Mouse (Mus musculus) thymus, postnatal 0 days (tissue): ENCODE measurements around the gene Nrxn3. TPM values are rescaled to one million over a fixed set of nuclear protein-coding genes. Genes with fewer than 3 reads are reported as not detected.

ENCODE experiments used
- DNase-seq: peaks from one replicate; pipeline ENCODE4 v3.0.0-alpha.2; 2015; ENCODE audit warnings: low spot score
- polyA plus RNA-seq: library from polyadenylated mRNA; unstranded; fragments of >200 nt; fragmentation: Nextera tagmentation; extraction: Ambion mirVana; gene quantifications from 2 replicates; pipeline ENCODE4 v1.2.1, GENCODE M21; 2015

The Nrxn3 gene
- polyA plus RNA-seq, 1 experiment from 2014 or later, result 0.17 TPM

DNA sequence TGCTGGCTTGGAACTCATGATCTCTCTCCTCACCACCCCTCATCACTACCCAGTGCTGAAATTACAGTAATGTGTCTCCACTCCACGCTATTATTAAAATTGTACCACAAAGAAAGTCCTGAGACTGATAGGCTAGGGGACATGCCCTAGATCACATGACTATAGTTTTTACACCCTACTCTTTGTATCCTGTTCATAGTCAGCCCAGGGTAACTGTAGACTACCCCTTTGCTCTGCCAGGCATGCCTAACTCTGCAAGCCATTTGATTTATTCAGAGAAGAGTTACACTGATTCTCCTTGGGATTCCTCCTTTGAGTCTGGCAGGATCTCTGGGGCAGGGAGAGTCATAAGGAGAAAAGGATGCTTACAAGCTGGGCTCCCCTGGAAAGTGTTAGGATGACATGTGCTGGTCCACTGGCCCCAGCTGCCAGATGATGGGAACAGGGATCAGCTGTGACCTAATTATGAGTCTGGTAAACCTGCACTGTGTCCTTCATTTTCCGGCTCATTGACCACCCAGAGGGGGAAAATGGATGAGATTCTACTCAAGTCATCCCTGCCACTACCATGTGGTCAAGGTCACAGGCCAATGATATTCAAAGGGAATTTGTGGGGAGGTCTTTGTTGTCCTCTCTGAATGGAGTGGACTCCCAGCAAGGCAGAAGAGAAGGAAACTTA lies 318.9 kb downstream of the Nrxn3 start:
- DNase-seq, result no peak

DNA sequence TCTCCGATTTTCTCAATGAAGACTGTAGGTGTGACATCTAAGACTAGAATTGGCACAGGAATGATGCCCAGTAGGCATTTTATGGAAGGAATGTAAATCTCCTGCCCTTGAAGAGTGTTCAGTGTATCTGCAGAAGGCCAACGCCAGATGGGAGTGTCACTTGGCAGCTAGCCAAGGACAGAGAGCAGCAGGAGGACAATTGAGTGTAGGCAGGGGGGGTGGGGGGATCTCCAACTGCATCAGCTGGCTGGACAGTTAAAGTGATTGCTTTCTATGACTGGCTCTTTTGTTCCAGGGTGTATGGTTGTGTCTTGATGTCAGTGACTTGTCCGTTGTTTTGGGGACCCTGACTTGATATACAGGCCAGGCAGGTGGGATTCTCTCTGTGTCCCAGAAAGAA lies 326.6 kb downstream of the Nrxn3 start:
- no peak for DNase-seq

DNA sequence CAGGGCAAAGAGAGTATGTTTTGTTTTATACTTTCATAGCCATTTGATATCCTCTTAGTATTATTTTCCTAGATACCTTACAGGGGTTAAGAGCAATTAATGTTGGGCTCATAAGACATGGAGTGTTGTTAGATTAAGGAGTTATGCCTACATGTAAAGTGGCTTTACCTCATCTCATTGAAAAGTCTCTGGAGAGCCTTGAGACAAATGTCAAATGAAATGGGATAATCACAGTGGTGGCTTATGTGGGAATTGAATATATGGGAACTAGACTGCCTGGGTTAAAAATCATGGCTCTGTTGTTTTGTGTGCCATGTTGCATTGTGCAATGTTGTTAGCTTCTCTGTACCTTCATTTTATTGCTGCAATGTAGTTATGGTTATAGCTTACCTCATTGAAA lies 327.0 kb downstream of the Nrxn3 start:
- DNase-seq, result no peak

DNA sequence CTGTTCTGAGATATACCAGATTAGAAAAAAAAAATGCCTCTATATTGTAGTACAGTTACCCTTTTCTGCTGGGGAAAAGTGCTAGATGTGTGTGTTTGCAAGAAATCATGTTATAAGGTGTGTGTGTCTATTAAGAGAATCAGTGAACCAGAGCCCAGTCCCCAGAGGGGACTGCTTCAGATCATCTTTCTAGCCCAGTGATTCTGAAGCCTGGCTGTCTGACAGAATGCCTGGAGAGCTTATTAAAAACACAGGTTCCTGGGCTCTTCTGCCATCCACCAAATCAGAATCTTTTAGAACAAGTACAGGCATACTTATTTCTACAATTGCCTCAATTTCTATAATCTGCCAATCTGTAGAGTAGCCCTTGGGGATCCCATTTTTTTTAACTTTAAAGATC lies 349.8 kb downstream of the Nrxn3 start:
- no peak for DNase-seq

DNA sequence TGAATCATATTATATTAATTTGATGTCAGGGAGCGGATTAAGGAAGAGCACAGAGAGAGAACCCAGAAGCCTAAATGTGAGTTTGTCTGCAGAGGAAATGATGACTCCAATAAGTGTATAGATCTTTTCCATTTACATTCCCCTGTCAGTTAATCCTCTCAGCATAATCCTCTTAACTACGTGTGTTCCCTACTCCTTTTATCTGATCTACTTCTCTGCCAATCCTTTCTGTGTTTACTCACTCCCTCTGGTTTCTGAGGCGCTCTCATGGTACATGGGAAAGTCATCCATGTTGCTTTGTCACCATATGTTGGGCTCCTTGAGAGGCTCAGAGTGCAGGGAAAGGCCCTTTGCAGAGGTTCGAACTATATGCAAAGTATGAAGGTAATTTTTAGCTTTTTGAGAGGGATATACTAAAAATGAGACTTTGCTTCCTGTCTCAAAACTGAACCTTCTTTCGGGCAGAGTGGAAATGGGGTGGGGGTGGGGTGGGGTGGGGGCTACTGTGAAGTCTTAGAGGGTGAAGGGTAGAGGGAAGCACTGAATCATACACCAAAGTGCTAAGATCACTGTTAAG lies 350.6 kb downstream of the Nrxn3 start:
- DNase-seq, result no peak

DNA sequence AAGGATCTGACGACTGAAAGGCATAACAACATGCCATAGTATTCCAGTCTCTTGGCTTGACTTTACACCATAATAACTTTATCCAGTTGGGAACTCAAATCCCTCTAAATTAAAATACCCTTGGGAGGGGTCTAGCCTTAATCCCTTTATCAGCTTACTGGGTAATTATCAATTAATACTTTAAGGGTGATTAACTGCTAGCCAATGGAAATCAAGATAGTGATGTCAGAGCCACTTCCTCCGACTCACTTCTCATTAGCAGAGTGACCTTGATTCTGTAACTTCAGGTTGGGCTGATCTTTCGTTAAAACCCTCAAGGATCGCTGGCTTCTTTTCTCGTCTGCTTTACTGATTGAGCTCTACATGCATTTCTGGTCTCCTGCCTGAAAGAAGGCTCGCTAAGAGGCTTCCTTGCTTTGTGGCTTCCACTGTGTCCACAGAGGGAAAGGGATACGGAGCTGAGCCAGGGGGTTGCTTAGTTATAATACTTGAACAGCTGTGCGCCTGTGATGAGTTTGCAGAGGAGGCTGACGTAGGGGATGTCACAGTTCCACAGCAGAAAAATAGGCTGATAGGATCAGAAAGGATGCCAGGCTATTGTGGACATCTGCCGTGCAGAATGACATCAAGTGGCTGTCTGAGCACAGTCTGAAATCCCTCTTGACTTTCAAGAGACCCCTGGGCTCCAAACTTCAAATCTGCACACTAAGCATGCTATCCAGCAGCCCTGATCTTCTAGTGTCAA lies 352.0 kb downstream of the Nrxn3 start:
- no peak for DNase-seq

DNA sequence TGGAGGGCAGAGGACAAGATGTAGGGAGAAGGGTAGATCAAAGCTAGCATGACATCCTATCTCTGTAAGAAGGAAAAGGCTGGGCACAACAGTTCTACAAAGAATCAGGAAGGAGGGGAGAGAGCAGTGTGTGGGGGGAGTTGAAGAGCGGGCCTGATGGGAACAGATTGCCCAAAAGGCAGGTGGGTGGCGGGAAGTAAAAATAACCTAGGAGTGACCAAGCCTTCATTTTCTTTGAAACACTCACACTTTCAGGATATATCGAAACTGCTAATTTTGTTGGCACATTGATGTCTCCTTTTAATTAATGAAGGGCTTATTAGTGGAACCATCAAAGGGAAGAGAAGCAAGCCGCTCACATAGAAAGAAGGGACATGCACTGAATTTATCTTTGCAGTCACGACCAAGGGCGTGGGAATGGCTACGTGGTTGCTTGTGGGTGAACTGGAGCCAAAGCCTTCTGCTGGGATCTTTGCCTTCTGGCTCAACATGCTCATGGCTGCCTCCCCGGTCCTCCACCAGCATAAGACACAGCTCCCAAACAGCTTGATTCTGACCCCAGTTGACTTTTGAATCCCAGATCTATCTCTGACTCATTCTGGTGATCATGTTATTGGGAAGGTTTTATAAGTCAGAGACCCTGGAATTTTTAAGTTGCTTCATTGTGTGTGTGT lies 371.3 kb downstream of the Nrxn3 start:
- no peak for DNase-seq

DNA sequence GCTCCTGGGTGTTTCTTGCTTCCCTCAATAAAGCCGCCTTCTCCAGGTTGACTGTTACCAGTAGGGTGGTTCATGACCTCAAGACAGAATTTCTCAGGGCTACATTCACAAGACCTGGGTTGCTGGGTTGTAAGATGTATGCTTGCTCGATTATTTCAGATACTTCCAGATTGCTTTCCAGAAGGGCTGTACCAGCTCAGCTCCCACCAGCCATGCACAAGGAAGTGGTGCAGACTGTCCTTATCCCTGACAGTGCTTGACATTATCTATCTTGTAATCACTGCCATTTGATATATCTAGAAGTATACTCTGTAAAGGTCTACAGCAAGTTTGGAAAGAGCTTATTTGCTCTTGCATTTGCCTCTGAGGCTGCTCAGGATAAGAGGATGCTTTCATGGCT lies 374.9 kb downstream of the Nrxn3 start:
- DNase-seq, result no peak

DNA sequence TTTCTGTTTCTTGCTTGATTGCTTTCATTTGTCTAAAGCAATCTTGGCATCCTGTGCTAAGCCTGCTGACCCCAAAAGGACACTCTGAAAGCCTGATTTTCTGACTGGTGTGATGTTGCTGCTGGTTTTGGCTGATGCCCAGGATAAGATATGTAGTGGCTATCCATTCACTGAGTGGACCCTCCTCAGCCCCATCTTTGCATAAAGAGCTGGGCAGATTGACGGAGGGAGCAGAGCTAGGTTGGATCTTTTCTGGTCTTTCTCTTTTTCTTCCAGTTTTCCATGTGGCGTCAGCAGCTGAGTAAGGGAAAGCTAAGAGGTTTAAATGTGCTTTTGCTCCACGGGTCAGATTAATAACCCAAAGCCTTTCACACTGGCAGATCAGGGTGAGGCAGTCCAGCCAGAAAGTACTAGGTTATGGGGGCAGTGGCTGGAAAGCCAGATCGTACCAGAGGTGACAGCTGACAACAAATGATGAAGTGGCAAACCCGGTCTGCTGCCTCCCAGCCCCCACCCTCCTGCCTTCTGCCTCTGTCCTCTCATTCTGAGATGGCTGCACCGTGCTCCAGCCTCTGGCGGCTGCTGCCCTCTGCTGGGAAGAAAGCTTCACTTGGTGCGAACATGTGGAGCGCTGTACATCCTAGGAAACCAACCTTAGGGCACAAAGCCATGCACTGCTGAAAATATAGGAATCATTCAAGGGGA lies 383.5 kb downstream of the Nrxn3 start:
- DNase-seq, result no peak

DNA sequence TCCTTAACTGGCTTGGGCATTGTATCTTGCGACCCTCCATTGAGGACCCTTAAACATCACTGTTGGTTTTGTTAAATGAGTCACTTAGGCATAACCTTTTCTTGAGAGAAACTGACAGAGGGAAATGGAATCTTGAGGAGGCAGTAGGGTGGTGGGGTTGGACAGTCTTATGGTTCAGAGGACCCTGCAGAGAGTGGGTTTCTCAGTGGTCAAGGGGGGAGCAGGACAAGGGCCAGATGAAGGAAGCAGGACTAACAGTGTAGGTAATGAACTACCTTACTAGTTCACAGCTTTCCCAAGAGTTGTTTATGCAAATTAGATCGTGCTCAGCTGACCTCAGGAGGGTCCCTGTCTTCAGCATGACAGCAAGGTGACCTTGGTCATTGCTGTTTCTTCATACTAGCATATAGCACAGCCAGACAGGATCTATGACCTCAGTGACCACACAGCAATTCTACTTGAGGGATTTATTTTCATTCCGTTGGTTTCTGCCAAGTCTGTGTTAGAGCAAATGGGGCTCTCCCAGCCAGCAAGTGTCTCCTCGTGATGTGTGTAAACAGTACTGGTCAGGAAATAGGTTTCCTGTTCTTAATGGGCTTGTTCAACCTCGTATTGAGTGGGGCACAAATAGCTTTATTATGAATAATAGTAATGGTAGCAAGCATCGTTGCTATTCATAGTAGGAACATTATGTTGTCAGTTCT lies 384.4 kb downstream of the Nrxn3 start:
- DNase-seq, result no peak

DNA sequence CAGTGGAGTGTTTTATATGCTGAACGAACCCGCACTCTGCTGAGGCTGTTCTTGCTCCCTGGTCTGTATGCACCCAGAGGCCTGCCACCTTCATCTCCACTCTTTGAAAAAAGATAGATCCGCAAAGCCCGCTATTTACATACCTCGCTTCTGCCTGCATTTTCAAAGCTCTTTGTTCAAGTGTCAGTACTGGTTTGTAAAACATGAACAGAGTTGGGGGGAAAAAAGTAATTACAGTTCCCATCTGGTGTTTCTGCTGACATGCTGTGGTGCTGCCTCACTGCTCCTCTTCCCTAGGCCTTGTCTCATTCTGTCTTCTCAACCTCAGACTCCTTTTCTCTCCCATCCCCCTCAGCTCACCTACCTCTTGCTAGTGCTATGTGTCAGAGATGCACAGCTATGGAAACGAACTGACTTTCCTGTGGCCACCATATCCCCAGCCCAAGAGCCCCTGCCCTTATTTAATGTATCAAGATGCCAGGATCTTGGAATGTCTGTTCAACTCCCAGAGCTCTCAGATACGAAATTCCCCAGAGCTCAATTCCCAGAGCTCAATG lies 387.2 kb downstream of the Nrxn3 start:
- DNase-seq, result no peak

DNA sequence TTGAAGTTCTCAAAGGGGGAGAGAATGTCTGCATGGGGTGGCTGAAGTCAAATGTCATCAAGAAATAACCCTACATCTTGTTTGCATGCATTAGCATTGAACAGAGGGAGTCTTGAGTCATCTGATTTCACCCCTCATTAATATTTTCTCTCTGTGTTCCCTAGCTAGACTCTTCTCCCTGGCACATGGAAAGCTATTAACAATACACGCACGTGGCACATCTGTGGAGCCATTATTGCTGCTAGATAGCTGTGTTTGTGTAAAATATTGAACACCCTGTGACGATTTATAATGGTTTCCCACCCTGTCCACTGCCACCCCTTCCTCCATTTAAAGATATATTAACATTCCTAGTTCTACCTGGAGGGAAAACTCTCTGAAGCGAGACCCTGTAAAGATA lies 405.9 kb downstream of the Nrxn3 start:
- no peak for DNase-seq

DNA sequence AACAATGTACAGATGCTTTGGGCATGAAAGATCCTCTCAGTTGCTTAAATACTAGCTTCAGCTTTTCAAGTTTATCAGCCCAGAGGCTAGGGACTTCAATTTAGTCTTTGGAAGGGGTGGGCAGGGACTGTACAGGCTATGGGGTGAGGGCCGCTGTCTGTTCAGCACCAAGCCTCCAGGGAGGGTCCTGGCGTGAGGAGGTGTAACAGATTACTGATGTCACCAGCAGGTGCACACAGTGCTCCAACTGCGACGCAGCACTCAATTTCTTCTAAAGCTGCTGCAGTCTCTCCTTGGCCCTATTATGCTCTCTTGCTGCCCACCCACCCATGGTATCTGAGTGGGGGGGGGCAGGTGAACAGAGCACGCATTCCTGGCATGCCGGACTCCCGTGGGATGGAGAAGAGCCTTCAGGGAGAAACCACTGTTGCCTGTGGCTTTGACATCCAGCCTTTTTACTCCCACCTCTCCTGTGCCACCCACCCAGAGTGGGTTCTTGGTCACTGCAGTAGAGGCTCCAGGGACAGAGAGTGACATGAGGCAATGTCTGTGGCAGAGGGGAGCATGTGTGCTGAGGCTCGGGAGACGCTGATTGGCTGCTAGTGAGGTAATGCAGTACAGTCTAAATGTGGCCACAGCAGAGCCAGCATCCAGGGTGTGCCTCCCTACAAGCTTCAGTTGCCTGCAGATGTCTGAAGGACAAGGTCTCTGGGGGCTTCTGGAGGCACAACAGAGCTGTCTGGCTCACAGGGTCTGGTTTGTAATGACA lies 406.6 kb downstream of the Nrxn3 start:
- DNase-seq, result no peak

DNA sequence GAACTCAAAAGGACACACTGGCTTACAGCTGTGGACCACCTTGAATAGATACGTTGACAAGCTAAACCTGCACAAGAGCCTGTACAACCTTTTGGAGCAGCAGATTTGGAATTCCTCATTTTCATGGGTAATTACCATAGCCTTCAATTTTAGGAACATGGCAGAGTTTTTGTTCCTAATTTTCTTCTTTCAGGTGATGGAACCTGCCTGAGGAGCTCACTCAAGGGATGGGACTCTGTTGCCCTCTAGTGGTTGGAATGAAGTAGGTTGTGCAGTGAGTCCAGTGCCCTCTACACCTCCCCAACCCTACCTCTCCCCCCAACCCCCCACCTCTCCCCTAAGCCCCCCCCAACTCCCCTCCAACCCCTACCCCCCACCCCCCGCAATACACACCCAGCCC lies 411.7 kb downstream of the Nrxn3 start:
- peak; percentile 10 for DNase-seq

DNA sequence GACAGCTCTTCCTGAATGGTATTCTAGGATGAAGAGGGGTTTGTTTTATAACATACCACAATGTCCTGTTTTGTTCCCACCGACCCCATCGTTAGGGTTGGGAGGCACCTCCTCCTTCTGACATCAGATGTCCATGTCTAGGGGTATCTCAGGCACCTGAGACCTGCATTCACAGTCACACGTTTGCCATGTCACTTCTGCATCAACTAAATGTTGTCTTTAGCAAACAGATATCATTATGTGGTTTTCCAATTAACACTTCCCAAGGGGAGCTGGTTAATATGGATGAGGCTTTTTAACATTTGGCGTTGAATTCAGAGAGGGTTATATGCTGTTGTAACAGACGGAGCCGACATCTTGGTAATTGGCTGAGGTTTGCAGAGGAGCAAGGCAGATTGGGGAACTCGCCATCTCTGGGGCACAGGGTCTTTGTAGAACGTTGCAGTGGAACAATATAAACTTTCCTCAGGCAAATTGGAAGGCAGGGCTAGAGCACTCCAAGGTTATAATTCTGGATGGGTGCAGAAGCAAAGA lies 412.2 kb downstream of the Nrxn3 start:
- no peak for DNase-seq

DNA sequence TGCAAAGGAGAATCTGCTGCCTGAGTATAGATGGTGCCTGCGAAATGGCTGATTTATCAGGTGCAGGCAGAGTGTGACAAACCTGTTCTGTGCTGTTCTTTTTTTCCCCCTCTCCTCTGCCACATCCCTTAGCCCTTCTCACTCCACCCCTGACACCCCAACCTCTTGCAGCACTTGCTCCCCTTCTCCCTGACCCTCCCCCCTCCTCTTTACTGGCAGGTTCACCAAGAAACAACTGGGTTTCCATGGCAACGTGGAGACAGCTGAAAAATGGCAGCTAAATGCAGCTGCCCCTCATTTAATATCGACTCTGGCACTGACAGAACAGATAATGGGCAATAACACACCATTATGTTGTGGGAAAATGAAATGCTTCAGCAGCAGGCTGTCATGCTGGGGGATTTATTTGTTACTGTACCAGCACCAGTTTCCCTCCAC lies 426.3 kb downstream of the Nrxn3 start:
- no peak for DNase-seq

DNA sequence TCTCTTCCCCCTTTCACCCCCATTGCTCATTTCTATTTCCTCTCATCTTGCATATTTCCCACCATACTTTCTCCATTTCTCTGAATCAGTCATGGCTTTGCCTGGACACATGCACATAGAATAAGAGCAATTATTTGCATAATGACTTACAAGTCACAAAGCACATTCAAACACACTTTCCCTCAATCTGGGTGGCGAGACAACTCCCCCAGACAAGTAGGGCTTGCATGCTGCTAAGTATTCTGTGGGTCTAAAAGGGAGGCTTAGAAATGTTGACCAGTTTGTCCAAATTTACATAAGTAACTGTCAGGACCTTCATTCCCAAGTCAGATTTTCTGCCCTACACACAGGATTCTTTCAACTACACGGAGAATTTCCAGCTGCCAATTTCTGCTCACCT lies 426.8 kb downstream of the Nrxn3 start:
- no peak for DNase-seq

DNA sequence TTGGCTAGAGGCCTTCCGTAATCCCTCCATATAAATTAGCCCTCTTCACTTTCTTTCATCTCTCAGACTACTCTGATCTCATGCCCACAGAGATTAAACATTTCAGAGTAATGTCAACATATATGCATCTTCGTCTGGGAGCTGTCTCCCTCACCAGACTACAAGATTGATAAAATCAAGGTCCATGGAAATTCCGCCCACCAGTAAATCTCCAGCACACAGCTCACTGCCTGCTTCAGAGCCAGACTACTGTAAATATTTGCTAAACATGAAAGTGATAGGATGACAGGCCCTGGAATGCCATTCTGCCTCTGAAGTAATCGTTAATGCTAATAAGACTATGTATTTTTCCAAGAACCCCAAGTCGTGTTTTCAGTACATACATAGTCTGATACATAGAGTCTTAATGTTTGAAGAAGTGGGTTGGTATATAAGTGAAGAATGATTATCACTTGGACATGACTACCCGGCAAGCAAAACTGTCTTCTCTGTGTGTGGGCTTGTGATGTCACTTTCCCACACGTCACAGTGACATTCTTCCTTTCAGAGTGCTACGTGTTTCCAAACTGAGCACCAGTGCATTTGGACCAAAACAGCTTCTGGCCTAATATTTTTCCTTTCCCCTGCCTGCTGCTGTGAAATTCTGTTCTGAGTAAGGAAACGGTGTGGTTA lies 433.5 kb downstream of the Nrxn3 start:
- DNase-seq, result no peak

DNA sequence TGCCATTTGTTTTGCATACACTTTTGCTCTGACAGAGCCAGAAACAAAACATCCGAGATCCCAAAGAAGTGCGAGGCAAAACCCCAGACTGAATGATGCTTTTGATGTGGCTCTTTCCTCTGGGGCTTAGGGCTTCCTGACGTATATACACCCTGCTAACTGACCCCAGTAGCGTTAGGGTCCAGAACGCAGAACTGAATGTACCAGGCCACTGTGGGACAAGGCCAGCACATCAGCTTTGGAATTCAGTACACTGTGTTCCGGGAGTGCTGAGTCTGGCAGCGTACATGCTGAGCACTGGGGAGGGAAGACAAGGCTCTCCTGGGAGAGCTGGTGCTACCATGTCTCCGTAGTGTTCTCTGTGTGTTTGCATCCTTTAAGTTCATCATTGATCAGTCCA lies 436.7 kb downstream of the Nrxn3 start:
- DNase-seq, result no peak
